Mouse (Mus musculus) Patski (cell line): ENCODE measurements at regions not wholly inside any gene's neighbourhood (a gene's known extent, or its start where the extent isn't known, plus 50 kb on each side); places are given as distances from the start of the nearest gene placed in this dataset.

Source experiments
- ATAC-seq: fragments of 100-300 bp; one replicate; pipeline ENCODE4 v1.8.0; 2021
- CTCF ChIA-PET: fragments of 350-600 bp; sonication (Branson Sonifier 250); formaldehyde crosslinking; loops from one replicate; lab custom pipeline; 2022; ENCODE audit warnings: inconsistent platforms; lab: Charles Lee
- POLR2A ChIA-PET: fragments of 350-600 bp; sonication (Branson Sonifier 250); formaldehyde crosslinking; loops from one replicate; lab custom pipeline; 2022; ENCODE audit warnings: antibody characterized with exemption, inconsistent platforms; lab: Charles Lee
- DNase-seq: peaks from one replicate; pipeline ENCODE4 v3.0.0-alpha.2; 2011; ENCODE audit warnings: low read depth, low spot score
- H3K27me3 ChIP-seq: fragments of 371-371 bp; one replicate; pipeline ENCODE4 v1.5.1; 2021
- CTCF ChIP-seq: fragments of 100-300 bp; IDR thresholded peaks from one replicate; pipeline ENCODE4 v1.5.1; 2021
- in situ Hi-C: fragments of 300-500 bp; cut with MboI; formaldehyde crosslinking; loops from 3 replicates; pipeline ENCODE4 v1.11.1; 2018; ENCODE audit warnings: low pct_unique_long_range_greater_than_20kb, mixed read lengths

GRCm38 (mm10) chr16:92969036-92969435 is 143.1 kb upstream of the Runx1 start:
- no peak for DNase-seq
- POLR2A ChIA-PET: no interaction called here

DNA sequence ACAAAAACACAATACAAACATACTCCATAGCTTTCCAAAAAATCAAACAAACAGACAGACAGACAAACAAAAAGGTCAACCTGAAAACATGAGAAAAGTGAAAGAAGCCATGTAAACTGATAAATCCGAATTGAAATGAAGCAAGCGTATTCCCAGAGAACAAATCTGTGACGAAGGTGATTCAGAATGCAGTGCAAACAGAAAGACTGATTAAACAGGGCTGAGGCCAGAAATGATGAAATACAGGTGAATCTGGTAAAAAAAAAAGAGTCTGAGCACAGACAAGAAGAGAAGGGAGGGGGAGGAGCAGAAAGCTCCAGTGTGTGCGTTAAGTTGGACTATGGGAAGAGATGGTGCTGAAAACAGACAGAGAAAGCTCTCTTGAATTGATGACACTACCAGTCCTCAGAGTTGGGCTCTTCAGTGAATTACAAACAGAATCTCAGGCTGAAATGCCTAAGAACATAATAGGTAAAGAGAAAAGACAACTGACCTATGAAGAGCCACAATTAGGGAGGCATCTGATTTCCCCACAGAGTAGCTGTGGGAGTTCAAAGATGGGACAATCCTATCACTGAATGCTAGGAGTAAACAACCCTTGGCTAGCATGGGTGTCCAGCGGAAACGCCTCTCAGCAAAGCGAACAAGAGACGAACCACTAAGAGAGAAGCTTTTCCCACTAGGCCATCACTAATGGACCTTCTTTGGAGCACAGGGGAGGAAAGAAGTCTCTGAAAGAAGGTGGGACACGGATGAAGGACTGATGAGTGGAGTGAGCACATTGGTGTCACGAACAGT is 140.3 kb upstream of the Runx1 start:
- in situ Hi-C loops: no loop called here
- no peaks in the 10 kb centered on the region for H3K27me3 ChIP-seq
- ChIA-PET POLR2A (no interaction called here), CTCF (interaction anchor here (0.7 to 1.4 kb wide), 2 partner anchors 10 to 16 kb away, joined by 3 read pairs; no protein-coding TSS in a partner anchor)
- ATAC-seq (no peak), DNase-seq (no peak)
- no peak for TF ChIP-seq CTCF

More at GRCm38 (mm10) chr16:92969036-92969435, 143.1 kb upstream of the Runx1 start:
- TF ChIP-seq CTCF: no peak
- H3K27me3 ChIP-seq: no peaks in the 10 kb centered on the region
- in situ Hi-C loops: no loop called here
- CTCF ChIA-PET: no interaction called here
- no peak for ATAC-seq

- TF ChIP-seq CTCF: no peak
- CTCF ChIA-PET: interaction anchor here (1.3 to 1.4 kb wide), 2 partner anchors 10 to 14 kb away, joined by 3 read pairs; no protein-coding TSS in a partner anchor
- DNase-seq (no peak), ATAC-seq (no peak)
- H3K27me3 ChIP-seq: no peaks in the 10 kb centered on the region
- in situ Hi-C loops: no loop called here
- POLR2A ChIA-PET: no interaction called here
Measured at GRCm38 (mm10) chr16:92965651-92966050, 139.7 kb upstream of the Runx1 start.

DNA sequence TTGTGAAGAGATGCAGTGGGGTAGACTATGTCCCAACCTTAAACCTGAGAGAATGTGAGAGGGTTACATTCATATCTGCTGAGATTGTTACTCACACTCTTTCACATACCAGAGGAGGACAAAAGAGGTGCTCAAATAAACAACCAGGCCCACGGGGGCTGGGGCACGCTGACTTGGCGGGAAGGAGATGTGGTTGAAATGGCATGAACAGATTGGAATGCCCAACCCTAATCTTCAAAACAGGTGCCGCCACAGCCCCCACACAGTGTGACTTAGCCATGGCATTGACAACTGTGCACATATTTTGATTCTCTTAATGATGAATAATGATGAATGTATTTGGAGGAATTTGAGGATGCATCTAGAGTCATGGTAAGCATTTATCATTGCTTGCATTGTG is 137.6 kb upstream of the Runx1 start:
- no peak for TF ChIP-seq CTCF
- DNase-seq (no peak), ATAC-seq (no peak)
- in situ Hi-C loops: no loop called here
- H3K27me3 ChIP-seq: no peaks in the 10 kb centered on the region
- CTCF ChIA-PET: no interaction called here
- POLR2A ChIA-PET: no interaction called here

DNA sequence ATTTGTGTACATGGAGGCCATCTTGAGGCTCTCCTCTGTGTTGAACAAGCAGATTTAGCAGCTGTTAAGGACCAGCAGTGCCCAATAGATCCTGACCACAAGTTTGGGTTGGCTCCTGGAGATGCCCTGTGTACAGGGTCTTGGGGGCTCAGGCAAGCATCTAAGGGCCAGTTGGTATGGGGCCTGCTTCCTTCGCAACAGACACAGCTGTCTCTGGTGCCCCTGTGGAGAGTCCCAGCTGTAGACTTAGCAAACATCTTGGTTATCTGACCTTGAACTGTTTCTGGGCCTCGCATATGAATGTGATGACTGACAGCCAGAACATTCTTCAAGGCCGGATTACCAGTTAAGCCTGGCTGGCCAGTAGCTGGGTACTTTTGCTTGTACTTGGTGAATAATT is 135.4 kb upstream of the Runx1 start:
- no peak for ATAC-seq
- POLR2A ChIA-PET: interaction anchor here (1.0 kb wide), 1 partner anchor 46 kb away, joined by 5 read pairs; no protein-coding TSS in a partner anchor
- TF ChIP-seq CTCF: no peak
- DNase-seq: no peak
- in situ Hi-C loops: no loop called here
- no peaks in the 10 kb centered on the region for H3K27me3 ChIP-seq
- CTCF ChIA-PET: no interaction called here

GRCm38 (mm10) chr16:92960740-92961139 is 134.8 kb upstream of the Runx1 start:
- POLR2A ChIA-PET: interaction anchor here (0.6 to 1.0 kb wide), 2 partner anchors 17 to 45 kb away, joined by 5 read pairs; no protein-coding TSS in a partner anchor
- no peak for TF ChIP-seq CTCF
- ATAC-seq: no peak

GRCm38 (mm10) chr16:92958967-92959366 is 133.0 kb upstream of the Runx1 start:
- DNase-seq (no peak), ATAC-seq (no peak)
- no peak for TF ChIP-seq CTCF
- no peaks in the 10 kb centered on the region for H3K27me3 ChIP-seq
- ChIA-PET CTCF (interaction anchor here (0.8 kb wide), 1 partner anchor 9 kb away, joined by 3 read pairs; no protein-coding TSS in a partner anchor), POLR2A (no interaction called here)
- in situ Hi-C loops: no loop called here

More at GRCm38 (mm10) chr16:92960740-92961139, 134.8 kb upstream of the Runx1 start:
- no peak for DNase-seq
- CTCF ChIA-PET: interaction anchor here (1.3 kb wide), 1 partner anchor 14 kb away, joined by 4 read pairs; no protein-coding TSS in a partner anchor
- no peaks in the 10 kb centered on the region for H3K27me3 ChIP-seq
- in situ Hi-C loops: no loop called here

DNA sequence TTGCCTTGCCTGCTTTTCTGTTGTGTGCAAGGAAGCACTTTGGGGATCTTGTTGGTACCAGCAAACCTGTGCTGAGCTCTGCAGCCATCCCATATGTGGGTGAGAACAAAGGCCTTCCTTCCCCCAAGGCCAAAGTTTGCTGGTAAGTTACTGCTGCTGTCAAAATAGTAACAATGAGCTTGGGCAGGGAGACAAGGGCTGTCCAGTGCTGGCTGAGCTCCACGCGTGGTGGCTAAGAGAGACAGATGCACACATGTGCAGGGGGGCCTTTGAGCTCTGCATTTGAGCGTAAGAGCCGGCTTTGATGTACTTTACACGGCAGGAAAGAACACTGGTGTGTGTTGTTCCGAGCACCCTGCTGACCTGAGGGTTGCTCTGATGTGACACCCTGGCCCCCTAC is 132.2 kb upstream of the Runx1 start:
- TF ChIP-seq CTCF: no peak

GRCm38 (mm10) chr16:92955508-92955907 is 129.6 kb upstream of the Runx1 start:
- ATAC-seq: no peak
- no peaks in the 10 kb centered on the region for H3K27me3 ChIP-seq
- TF ChIP-seq CTCF: no peak
- POLR2A ChIA-PET: no interaction called here
- DNase-seq: no peak
- in situ Hi-C loops: no loop called here
- CTCF ChIA-PET: interaction anchor here (1.2 kb wide), 1 partner anchor 11 kb away, joined by 3 read pairs; no protein-coding TSS in a partner anchor

More for the DNA sequence above, 132.2 kb upstream of the Runx1 start:
- ATAC-seq (no peak), DNase-seq (no peak)
- CTCF ChIA-PET: no interaction called here
- no peaks in the 10 kb centered on the region for H3K27me3 ChIP-seq
- in situ Hi-C loops: no loop called here
- POLR2A ChIA-PET: no interaction called here

GRCm38 (mm10) chr16:92955087-92955486 is 129.1 kb upstream of the Runx1 start:
- ChIA-PET CTCF (no interaction called here), POLR2A (no interaction called here)
- no peaks in the 10 kb centered on the region for H3K27me3 ChIP-seq
- DNase-seq: no peak
- in situ Hi-C loops: no loop called here
- ATAC-seq: no peak
- no peak for TF ChIP-seq CTCF
